Mouse (Mus musculus) intestine, embryonic 14.5 days (tissue): ENCODE data around the gene Znrf3. TPM values are rescaled to one million over a fixed set of nuclear protein-coding genes. Genes with fewer than 3 reads are reported as not detected.

Experiments
- ATAC-seq: fragments of 200-750 bp; cut with Nextera tagmentation; replicated peaks from 2 replicates; pipeline ENCODE4 v1.8.0; 2017; ENCODE audit warnings: low read depth, moderate number of reproducible peaks, moderate TSS enrichment, moderate library complexity; ENCODE audit not compliant: low FRiP score, low TSS enrichment
- DNase-seq: peaks from one replicate; pipeline ENCODE4 v3.0.0-alpha.2; 2018; ENCODE audit warnings: low spot score
- H3K27ac ChIP-seq: fragments of 300-500 bp; sonication (generic); 2 replicates; pipeline ENCODE4 v1.5.1; 2014; ENCODE audit warnings: low read depth, mild to moderate bottlenecking, control low read depth
- H3K27me3 ChIP-seq: fragments of 300-500 bp; sonication (generic); replicated peaks from 2 replicates; pipeline ENCODE4 v1.6.1; 2014; ENCODE audit warnings: low read length, control low read depth; ENCODE audit not compliant: control insufficient read depth, insufficient read depth
- H3K36me3 ChIP-seq: fragments of 300-500 bp; sonication (generic); 2 replicates; pipeline ENCODE4 v1.6.1; 2014; ENCODE audit warnings: low read length, control low read depth; ENCODE audit not compliant: control insufficient read depth, insufficient read depth
- H3K4me1 ChIP-seq: fragments of 300-500 bp; sonication (generic); replicated peaks from 2 replicates; pipeline ENCODE4 v1.6.1; 2014; ENCODE audit warnings: low read length, control low read depth, mixed read lengths; ENCODE audit not compliant: control insufficient read depth, insufficient read depth
- H3K4me2 ChIP-seq: fragments of 300-500 bp; sonication (generic); 2 replicates; pipeline ENCODE4 v1.6.1; 2014; ENCODE audit warnings: low read length
- H3K4me3 ChIP-seq: fragments of 300-500 bp; sonication (generic); 2 replicates; pipeline ENCODE4 v1.5.1; 2014; ENCODE audit warnings: low read depth, low read length, control low read depth, mixed read lengths
- H3K9ac ChIP-seq: fragments of 300-500 bp; sonication (generic); 2 replicates; pipeline ENCODE4 v1.6.1; 2014; ENCODE audit warnings: mild to moderate bottlenecking, low read length
- H3K9me3 ChIP-seq: fragments of 300-500 bp; sonication (generic); 2 replicates; pipeline ENCODE4 v1.6.1; 2016; ENCODE audit warnings: low read length, control low read depth; ENCODE audit not compliant: control insufficient read depth
- WGBS: fragments of 180-500 bp; shearing (Covaris S2); extraction: QIAGEN DNeasy Blood & Tissue Kit; methylation state at CpG from one replicate; pipeline ENCODE4 v1.1.7; 2014; 5-methylcytosine and 5-hydroxymethylcytosine counted together
- polyA plus RNA-seq: library from polyadenylated mRNA; unstranded; fragments of >200 nt; fragmentation: Nextera tagmentation; extraction: Ambion mirVana; gene quantifications from 2 replicates; pipeline ENCODE4 v1.2.1, GENCODE M21; 2014

Gene Znrf3
- polyA plus RNA-seq, 1 experiment from 2014 or later = 12.0 TPM

GRCm38 (mm10) chr11:5421506-5422251, 23.0 kb downstream of the Znrf3 start:
- WGBS = 8% methylated on average over 4 of the region's 4 CpGs
- DNase-seq = no peak
- Histone ChIP-seq H3K4me2 (no peak overlapping the region), H3K27me3 (no peaks in the 10 kb centered on the region), H3K4me3 (no peak overlapping the region), H3K36me3 (no peaks in the 10 kb centered on the region), H3K9ac (no peak overlapping the region), H3K27ac (peak overlapping the region; percentile 33; the same call in 1 of the 2 replicates), H3K9me3 (no peaks in the 10 kb centered on the region), H3K4me1 (peaks cover 33% of the 10 kb centered on the region)
- 0 out of 2 replicates have a peak, but pooled peaks have one; percentile 47 for ATAC-seq

- DNase-seq (no peak), ATAC-seq (0 out of 2 replicates have a peak, but pooled peaks have one; percentile 41)
Measured at GRCm38 (mm10) chr11:5415617-5416338, 28.9 kb downstream of the Znrf3 start.

GRCm38 (mm10) chr11:5414856-5415616, 29.6 kb downstream of the Znrf3 start:
- no peaks in the 10 kb centered on the region for H3K27me3 ChIP-seq
- no peak overlapping the region for H3K9ac ChIP-seq
- WGBS = 26% methylated on average over 2 of the region's 2 CpGs
- peak overlapping the region; percentile 19; the same call in 1 of the 2 replicates for H3K27ac ChIP-seq
- ATAC-seq (no peak), DNase-seq (no peak)
- no peaks in the 10 kb centered on the region for H3K9me3 ChIP-seq
- H3K4me2 ChIP-seq = peak overlapping the region; percentile 7
- peaks cover 40% of the 10 kb centered on the region for H3K4me1 ChIP-seq
- no peak overlapping the region for H3K4me3 ChIP-seq
- no peaks in the 10 kb centered on the region for H3K36me3 ChIP-seq

More at GRCm38 (mm10) chr11:5415617-5416338, 28.9 kb downstream of the Znrf3 start:
- Histone ChIP-seq H3K27me3 (no peaks in the 10 kb centered on the region), H3K9ac (no peak overlapping the region), H3K4me1 (peaks cover 41% of the 10 kb centered on the region), H3K4me3 (no peak overlapping the region), H3K4me2 (peak overlapping the region; percentile 7), H3K9me3 (no peaks in the 10 kb centered on the region), H3K27ac (peak overlapping the region; percentile 63), H3K36me3 (no peaks in the 10 kb centered on the region)
- 9% methylated on average over 6 of the region's 6 CpGs for WGBS

- Histone ChIP-seq H3K36me3 (no peaks in the 10 kb centered on the region), H3K4me3 (no peak overlapping the region), H3K4me1 (peaks cover 39% of the 10 kb centered on the region), H3K9ac (no peak overlapping the region), H3K27ac (no peak overlapping the region), H3K4me2 (no peak overlapping the region), H3K27me3 (no peaks in the 10 kb centered on the region), H3K9me3 (no peaks in the 10 kb centered on the region)
- DNase-seq (no peak), ATAC-seq (no peak)
- WGBS = 57% methylated on average over 2 of the region's 2 CpGs
Measured at GRCm38 (mm10) chr11:5412644-5413190, 31.9 kb downstream of the Znrf3 start.

- H3K27ac ChIP-seq = peak overlapping the region; percentile 17; the same call in 1 of the 2 replicates
Measured at GRCm38 (mm10) chr11:5411577-5411976, 33.1 kb downstream of the Znrf3 start.

GRCm38 (mm10) chr11:5404180-5404579, 40.5 kb downstream of the Znrf3 start:
- H3K4me1 ChIP-seq = peaks cover 4% of the 10 kb centered on the region; the same call in 1 of the 2 replicates
- WGBS = 74% methylated on average over 2 of the region's 2 CpGs
- no peak overlapping the region for H3K4me3 ChIP-seq
- no peaks in the 10 kb centered on the region for H3K36me3 ChIP-seq
- no peaks in the 10 kb centered on the region for H3K9me3 ChIP-seq
- H3K27me3 ChIP-seq = no peaks in the 10 kb centered on the region
- H3K4me2 ChIP-seq = no peak overlapping the region
- H3K9ac ChIP-seq = no peak overlapping the region
- H3K27ac ChIP-seq = 0 out of 2 replicates have a peak overlapping the region, but pooled peaks have one; percentile 9
- ATAC-seq = no peak
- DNase-seq = no peak

More at GRCm38 (mm10) chr11:5411577-5411976, 33.1 kb downstream of the Znrf3 start:
- H3K36me3 ChIP-seq = no peaks in the 10 kb centered on the region
- no peak overlapping the region for H3K9ac ChIP-seq
- 21% methylated on average over 9 of the region's 9 CpGs for WGBS
- no peak overlapping the region for H3K4me3 ChIP-seq
- peaks cover 32% of the 10 kb centered on the region for H3K4me1 ChIP-seq
- no peak overlapping the region for H3K4me2 ChIP-seq
- ATAC-seq (peak; percentile 88), DNase-seq (no peak)
- H3K27me3 ChIP-seq = no peaks in the 10 kb centered on the region
- no peaks in the 10 kb centered on the region for H3K9me3 ChIP-seq

GRCm38 (mm10) chr11:5402127-5402733, 42.4 kb downstream of the Znrf3 start:
- no peak overlapping the region for H3K4me2 ChIP-seq
- H3K36me3 ChIP-seq = no peaks in the 10 kb centered on the region
- no peak overlapping the region for H3K4me3 ChIP-seq
- 0 out of 2 replicates have a peak overlapping the region, but pooled peaks have one; percentile 0 for H3K27ac ChIP-seq
- ATAC-seq (no peak), DNase-seq (no peak)
- H3K4me1 ChIP-seq = peaks cover 4% of the 10 kb centered on the region; the same call in 1 of the 2 replicates
- no peaks in the 10 kb centered on the region for H3K9me3 ChIP-seq
- 75% methylated on average over 4 of the region's 4 CpGs for WGBS
- no peak overlapping the region for H3K9ac ChIP-seq
- H3K27me3 ChIP-seq = no peaks in the 10 kb centered on the region
